Mouse (Mus musculus) limb, embryonic 10.5 days (tissue): ENCODE results near the gene Siglecf. TPM values are rescaled to one million over a fixed set of nuclear protein-coding genes. Genes with fewer than 3 reads are reported as not detected.
A peak's percentile ranks its signal among the peaks of the same experiment; 100 is the strongest.
"Not testable (repeated sequence)": the region's sequence is repeated elsewhere in the genome, so short reads cannot be mapped to it uniquely, and the experiment has no call there.

ENCODE experiments used
- DNase-seq: peaks from one replicate; pipeline ENCODE4 v3.0.0-alpha.2; 2017; ENCODE audit warnings: low spot score
- H3K27ac ChIP-seq: fragments of 300-500 bp; sonication (generic); 2 replicates; pipeline ENCODE4 v1.5.1; 2016; ENCODE audit warnings: mild to moderate bottlenecking
- H3K27me3 ChIP-seq: fragments of 300-500 bp; sonication (generic); 2 replicates; pipeline ENCODE4 v1.6.1; 2016; ENCODE audit warnings: low read depth, mild to moderate bottlenecking; ENCODE audit not compliant: poor library complexity, severe bottlenecking
- H3K36me3 ChIP-seq: fragments of 300-500 bp; sonication (generic); 2 replicates; pipeline ENCODE4 v1.6.1; 2016; ENCODE audit warnings: mild to moderate bottlenecking, moderate library complexity
- H3K4me1 ChIP-seq: fragments of 300-500 bp; sonication (generic); 2 replicates; pipeline ENCODE4 v1.6.1; 2016
- H3K4me3 ChIP-seq: fragments of 300-500 bp; sonication (generic); 2 replicates; pipeline ENCODE4 v1.5.1; 2016; ENCODE audit warnings: mild to moderate bottlenecking, moderate library complexity
- H3K9me3 ChIP-seq: fragments of 300-500 bp; sonication (generic); replicated peaks from 2 replicates; pipeline ENCODE4 v1.6.1; 2016; ENCODE audit warnings: mild to moderate bottlenecking
- WGBS: fragments of 180-500 bp; shearing (Covaris S2); methylation state at CpG from one replicate; pipeline ENCODE4 v1.1.7; 2016; 5-methylcytosine and 5-hydroxymethylcytosine counted together
- polyA plus RNA-seq: library from polyadenylated mRNA; unstranded; fragments of >200 nt; fragmentation: Nextera tagmentation; extraction: Ambion mirVana; gene quantifications from 2 replicates; pipeline ENCODE4 v1.2.1, GENCODE M21; 2016

Siglecf gene
- polyA plus RNA-seq, 1 experiment from 2014 or later = 0.29 TPM

- Histone ChIP-seq H3K27ac (no peak overlapping the region), H3K9me3 (no peaks in the 10 kb centered on the region), H3K36me3 (no peaks in the 10 kb centered on the region), H3K4me3 (no peak overlapping the region), H3K27me3 (no peaks in the 10 kb centered on the region), H3K4me1 (no peaks in the 10 kb centered on the region)
- 79% methylated on average over 4 of the region's 4 CpGs for WGBS
- no peak for DNase-seq
Observed at GRCm38 (mm10) chr7:43344491-43344890, 6.7 kb upstream of the Siglecf start.

GRCm38 (mm10) chr7:43346148-43346547 lies 5.0 kb upstream of the Siglecf start:
- no peak for DNase-seq
- H3K36me3 ChIP-seq = no peaks in the 10 kb centered on the region
- 74% methylated on average over 4 of the region's 4 CpGs for WGBS
- H3K9me3 ChIP-seq = no peaks in the 10 kb centered on the region
- no peak overlapping the region for H3K27ac ChIP-seq
- no peaks in the 10 kb centered on the region for H3K4me1 ChIP-seq
- no peak overlapping the region for H3K4me3 ChIP-seq
- no peaks in the 10 kb centered on the region for H3K27me3 ChIP-seq

DNA sequence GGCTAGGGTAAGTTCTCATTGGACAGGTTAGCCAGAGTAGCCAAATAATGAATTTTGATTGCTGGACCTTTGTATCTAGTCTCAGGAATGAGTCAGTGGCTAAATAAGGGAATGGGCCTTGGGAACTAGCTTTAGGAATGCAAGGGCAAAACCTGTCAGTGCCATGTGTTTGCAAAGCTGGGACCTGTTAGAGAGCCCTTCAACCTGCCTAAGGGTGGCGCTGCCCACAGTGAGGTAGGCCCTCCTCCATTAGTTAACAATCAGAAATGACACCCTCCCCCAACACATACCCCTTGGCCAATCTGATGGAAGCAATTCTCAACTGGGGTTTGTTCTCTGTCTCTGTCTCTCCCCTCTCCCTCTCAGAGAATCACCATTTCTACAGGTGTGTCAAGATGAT lies 4.6 kb upstream of the Siglecf start:
- H3K36me3 ChIP-seq = no peaks in the 10 kb centered on the region
- no peaks in the 10 kb centered on the region for H3K4me1 ChIP-seq
- no peaks in the 10 kb centered on the region for H3K9me3 ChIP-seq
- no peak for DNase-seq
- WGBS = 75% methylated on average over 1 of the region's 1 CpGs
- H3K27me3 ChIP-seq = no peaks in the 10 kb centered on the region
- no peak overlapping the region for H3K27ac ChIP-seq
- H3K4me3 ChIP-seq = no peak overlapping the region

- H3K27ac ChIP-seq, H3K36me3 ChIP-seq, H3K9me3 ChIP-seq, DNase-seq, H3K27me3 ChIP-seq, H3K4me1 ChIP-seq, H3K4me3 ChIP-seq: not testable (repeated sequence)
- WGBS = 75% methylated on average over 5 of the region's 5 CpGs
Observed at GRCm38 (mm10) chr7:43349623-43350022, 1.5 kb upstream of the Siglecf start.

GRCm38 (mm10) chr7:43353118-43353517 lies 2.0 kb downstream of the Siglecf start:
- Histone ChIP-seq H3K27me3 (no peaks in the 10 kb centered on the region), H3K9me3 (no peaks in the 10 kb centered on the region), H3K36me3 (no peaks in the 10 kb centered on the region), H3K4me3 (no peak overlapping the region), H3K4me1 (peaks cover 8% of the 10 kb centered on the region), H3K27ac (no peak overlapping the region)
- DNase-seq = no peak
- 78% methylated on average over 4 of the region's 4 CpGs for WGBS

DNA sequence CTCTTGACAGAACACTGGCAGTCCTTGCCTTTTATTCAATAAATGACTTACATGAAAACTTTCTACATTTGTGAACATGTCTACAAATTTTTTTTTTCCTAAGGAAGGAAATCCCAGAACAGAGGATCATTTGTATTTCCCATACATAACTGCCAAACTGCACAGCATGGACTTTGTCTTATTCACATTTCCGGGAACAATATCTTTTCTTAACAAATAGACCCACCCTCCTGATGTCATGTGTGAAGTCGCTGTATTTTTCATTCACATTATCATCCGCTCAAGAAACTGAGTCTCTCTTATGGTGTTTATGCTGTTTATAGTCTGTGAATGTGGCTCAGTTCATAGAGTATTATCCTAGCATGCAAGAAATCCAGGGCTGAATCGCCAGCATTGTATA lies 2.6 kb downstream of the Siglecf start:
- Histone ChIP-seq H3K36me3 (no peaks in the 10 kb centered on the region), H3K4me1 (peaks cover 8% of the 10 kb centered on the region), H3K27ac (no peak overlapping the region), H3K27me3 (no peaks in the 10 kb centered on the region), H3K9me3 (no peaks in the 10 kb centered on the region), H3K4me3 (no peak overlapping the region)
- 92% methylated on average over 4 of the region's 4 CpGs for WGBS
- no peak for DNase-seq

DNA sequence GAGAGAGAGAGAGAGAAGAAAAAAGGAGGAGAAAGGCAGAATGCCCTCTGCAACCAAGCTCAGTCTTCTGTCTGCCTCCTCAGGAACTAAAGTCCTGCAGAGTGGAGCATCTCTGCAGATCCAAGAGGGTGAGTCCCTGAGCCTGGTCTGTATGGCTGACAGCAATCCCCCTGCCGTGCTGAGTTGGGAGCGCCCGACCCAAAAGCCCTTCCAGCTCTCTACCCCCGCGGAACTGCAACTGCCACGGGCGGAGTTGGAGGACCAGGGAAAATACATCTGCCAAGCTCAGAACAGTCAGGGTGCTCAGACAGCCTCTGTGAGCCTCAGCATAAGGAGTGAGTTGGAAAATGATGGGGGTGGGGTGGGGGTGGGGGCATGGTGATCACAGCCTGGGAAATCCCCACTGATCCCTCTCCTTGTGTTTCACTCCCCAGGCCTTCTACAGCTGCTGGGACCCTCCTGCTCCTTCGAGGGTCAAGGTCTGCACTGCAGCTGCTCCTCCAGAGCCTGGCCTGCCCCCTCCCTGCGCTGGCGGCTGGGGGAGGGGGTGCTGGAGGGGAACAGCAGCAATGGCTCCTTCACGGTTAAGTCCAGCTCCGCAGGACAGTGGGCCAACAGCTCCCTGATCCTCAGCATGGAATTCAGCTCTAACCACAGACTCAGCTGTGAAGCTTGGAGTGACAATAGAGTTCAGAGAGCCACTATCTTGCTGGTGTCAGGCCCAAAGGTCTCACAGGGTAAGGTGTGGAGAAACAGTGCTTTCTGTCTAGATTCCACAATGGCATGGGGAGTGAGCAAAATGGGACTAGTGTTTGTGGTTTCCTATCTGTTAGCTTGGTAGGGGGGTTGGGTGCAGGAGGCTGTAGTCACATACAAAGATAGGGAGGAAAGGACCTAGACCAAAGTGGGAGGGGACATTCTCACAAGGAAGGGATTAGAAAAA lies 4.0 kb downstream of the Siglecf start:
- H3K27ac ChIP-seq = no peak overlapping the region; the same call in 1 of the 2 replicates
- H3K36me3 ChIP-seq = no peaks in the 10 kb centered on the region
- no peaks in the 10 kb centered on the region for H3K9me3 ChIP-seq
- no peaks in the 10 kb centered on the region for H3K27me3 ChIP-seq
- H3K4me3 ChIP-seq = no peak overlapping the region; the same call in 1 of the 2 replicates
- WGBS = 9% methylated on average over 12 of the region's 12 CpGs
- H3K4me1 ChIP-seq = peaks cover 8% of the 10 kb centered on the region
- peak; percentile 31 for DNase-seq

DNA sequence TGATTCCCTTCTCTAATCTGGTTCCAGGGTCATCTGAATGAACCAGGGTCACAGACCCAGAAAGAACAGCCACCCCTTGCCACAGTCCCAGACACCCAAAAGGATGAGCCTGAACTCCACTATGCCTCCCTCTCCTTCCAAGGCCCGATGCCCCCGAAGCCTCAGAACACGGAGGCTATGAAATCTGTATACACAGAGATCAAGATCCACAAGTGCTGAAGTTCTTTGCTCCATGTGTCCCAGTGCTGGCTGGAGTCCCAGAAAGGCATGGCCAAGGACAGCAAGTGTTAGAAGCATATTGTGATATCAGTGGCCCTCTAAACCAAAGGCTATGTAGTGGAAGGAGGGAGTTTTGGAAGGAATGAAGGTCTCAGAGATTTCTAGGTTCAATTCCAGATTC lies 7.4 kb downstream of the Siglecf start:
- H3K4me3 ChIP-seq = no peak overlapping the region
- WGBS = 83% methylated on average over 3 of the region's 3 CpGs

GRCm38 (mm10) chr7:43361442-43361841 lies 10.3 kb downstream of the Siglecf start:
- Histone ChIP-seq H3K27ac (no peak overlapping the region), H3K4me1 (no peaks in the 10 kb centered on the region), H3K36me3 (no peaks in the 10 kb centered on the region), H3K27me3 (no peaks in the 10 kb centered on the region), H3K4me3 (no peak overlapping the region), H3K9me3 (no peaks in the 10 kb centered on the region)
- DNase-seq = no peak
- 84% methylated on average over 1 of the region's 1 CpGs for WGBS

More for the DNA sequence above, 7.4 kb downstream of the Siglecf start:
- peaks cover 8% of the 10 kb centered on the region for H3K4me1 ChIP-seq
- H3K9me3 ChIP-seq = no peaks in the 10 kb centered on the region
- H3K27ac ChIP-seq = no peak overlapping the region
- no peaks in the 10 kb centered on the region for H3K27me3 ChIP-seq
- no peaks in the 10 kb centered on the region for H3K36me3 ChIP-seq
- DNase-seq = peak; percentile 12

DNA sequence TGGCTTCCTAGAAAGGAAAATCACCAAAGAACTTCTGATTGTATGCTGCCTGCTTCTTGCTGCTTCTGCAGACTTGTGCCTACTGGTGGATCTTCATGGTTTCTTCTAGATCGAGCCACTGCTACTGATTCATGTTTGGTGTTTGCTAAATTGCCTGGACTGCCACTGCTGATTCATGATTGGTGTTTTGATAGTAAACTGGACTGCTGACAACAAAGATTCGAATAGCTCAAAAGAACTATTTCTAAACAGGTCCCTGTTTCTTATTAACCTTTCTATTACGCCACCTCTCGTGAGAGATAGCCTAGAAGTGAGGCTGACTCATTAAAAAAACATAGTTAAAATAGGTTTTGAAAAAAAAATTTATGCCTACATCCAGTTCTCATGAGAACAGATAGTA lies 10.9 kb downstream of the Siglecf start:
- H3K27me3 ChIP-seq = no peaks in the 10 kb centered on the region
- DNase-seq = peak; percentile 6
- no peaks in the 10 kb centered on the region for H3K9me3 ChIP-seq
- no peaks in the 10 kb centered on the region for H3K36me3 ChIP-seq
- 83% methylated on average over 4 of the region's 4 CpGs for WGBS
- no peak overlapping the region for H3K4me3 ChIP-seq
- H3K4me1 ChIP-seq = no peaks in the 10 kb centered on the region
- H3K27ac ChIP-seq = no peak overlapping the region

- WGBS = 23% methylated on average over 5 of the region's 5 CpGs
- peak; percentile 38 for DNase-seq
Observed at GRCm38 (mm10) chr7:43378226-43378625, 27.1 kb downstream of the Siglecf start.

DNA sequence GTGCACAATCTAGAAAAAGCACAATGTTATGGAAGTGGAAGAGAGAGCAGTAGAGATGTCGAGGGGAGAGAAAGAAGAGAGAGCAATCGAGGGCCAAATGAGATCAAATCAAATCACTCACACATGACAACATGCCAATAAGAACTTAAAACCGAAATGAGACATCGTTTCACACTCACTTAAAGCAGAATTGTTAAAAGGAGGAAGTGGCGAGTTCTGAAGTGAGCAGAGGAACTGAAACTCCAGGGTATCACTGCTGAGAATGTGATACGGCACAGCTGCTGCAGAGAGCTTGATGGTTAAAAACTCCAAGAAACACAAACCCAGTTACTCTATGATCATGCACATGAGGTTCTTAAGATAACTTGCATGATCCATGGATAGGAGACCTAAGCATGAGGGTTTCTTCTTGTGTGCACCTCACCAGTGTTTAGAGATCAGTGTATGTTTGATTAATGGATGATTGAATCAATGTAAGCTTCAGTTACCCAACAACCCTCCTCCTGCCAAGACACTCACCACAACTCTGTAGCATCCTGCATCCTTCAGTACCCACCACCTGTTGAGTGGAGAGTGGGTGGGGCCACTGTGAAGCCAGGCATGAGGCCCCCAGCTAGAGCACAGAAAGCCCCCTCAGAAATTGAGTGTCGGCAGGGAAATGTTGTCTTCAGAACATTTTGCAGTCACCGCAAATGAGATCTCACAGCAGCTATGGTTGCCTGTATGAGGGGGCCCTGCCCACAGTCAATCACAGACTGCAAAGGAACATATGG lies 41.4 kb downstream of the Siglecf start:
- no peaks in the 10 kb centered on the region for H3K36me3 ChIP-seq
- no peaks in the 10 kb centered on the region for H3K9me3 ChIP-seq
- 86% methylated on average over 8 of the region's 8 CpGs for WGBS
- no peaks in the 10 kb centered on the region for H3K27me3 ChIP-seq
- H3K27ac ChIP-seq = no peak overlapping the region
- no peaks in the 10 kb centered on the region for H3K4me1 ChIP-seq
- DNase-seq = no peak
- no peak overlapping the region for H3K4me3 ChIP-seq

More at GRCm38 (mm10) chr7:43378226-43378625, 27.1 kb downstream of the Siglecf start:
- Histone ChIP-seq H3K9me3 (no peaks in the 10 kb centered on the region), H3K27me3 (no peaks in the 10 kb centered on the region), H3K4me3 (no peak overlapping the region), H3K4me1 (no peaks in the 10 kb centered on the region), H3K27ac (no peak overlapping the region), H3K36me3 (no peaks in the 10 kb centered on the region)

GRCm38 (mm10) chr7:43399501-43399900 lies 48.4 kb downstream of the Siglecf start:
- no peaks in the 10 kb centered on the region for H3K27me3 ChIP-seq
- WGBS = 91% methylated on average over 2 of the region's 2 CpGs
- H3K27ac ChIP-seq = no peak overlapping the region
- no peaks in the 10 kb centered on the region for H3K36me3 ChIP-seq
- H3K9me3 ChIP-seq = no peaks in the 10 kb centered on the region
- no peak for DNase-seq
- no peaks in the 10 kb centered on the region for H3K4me1 ChIP-seq
- no peak overlapping the region for H3K4me3 ChIP-seq
